Mouse (Mus musculus) hindbrain, embryonic 12.5 days (tissue): ENCODE measurements at regions not wholly inside any gene's neighbourhood (a gene's known extent, or its start where the extent isn't known, plus 50 kb on each side); places are given as distances from the start of the nearest gene placed in this dataset.

Experiments used
- ATAC-seq: fragments of 200-750 bp; cut with Nextera tagmentation; 2 replicates; pipeline ENCODE4 v1.8.0; 2017; ENCODE audit warnings: moderate TSS enrichment; ENCODE audit not compliant: low FRiP score
- H3K27ac ChIP-seq: fragments of 300-500 bp; sonication (generic); 2 replicates; pipeline ENCODE4 v1.5.1; 2016; ENCODE audit warnings: mild to moderate bottlenecking
- H3K27me3 ChIP-seq: fragments of 300-500 bp; sonication (generic); 2 replicates; pipeline ENCODE4 v1.6.1; 2016; ENCODE audit warnings: mild to moderate bottlenecking
- H3K36me3 ChIP-seq: fragments of 300-500 bp; sonication (generic); 2 replicates; pipeline ENCODE4 v1.6.1; 2016; ENCODE audit warnings: mild to moderate bottlenecking
- H3K4me1 ChIP-seq: fragments of 300-500 bp; sonication (generic); 2 replicates; pipeline ENCODE4 v1.6.1; 2016
- H3K4me2 ChIP-seq: fragments of 300-500 bp; sonication (generic); replicated peaks from 2 replicates; pipeline ENCODE4 v1.6.1; 2016; ENCODE audit warnings: mild to moderate bottlenecking
- H3K4me3 ChIP-seq: fragments of 300-500 bp; sonication (generic); 2 replicates; pipeline ENCODE4 v1.5.1; 2016; ENCODE audit warnings: mild to moderate bottlenecking
- H3K9ac ChIP-seq: fragments of 300-500 bp; sonication (generic); 2 replicates; pipeline ENCODE4 v1.6.1; 2016; ENCODE audit warnings: mild to moderate bottlenecking, moderate library complexity
- H3K9me3 ChIP-seq: fragments of 300-500 bp; sonication (generic); replicated peaks from 2 replicates; pipeline ENCODE4 v1.6.1; 2016; ENCODE audit warnings: mild to moderate bottlenecking
- WGBS: fragments of 180-500 bp; shearing (Covaris S2); methylation state at CpG from one replicate; pipeline ENCODE4 v1.1.7; 2016; 5-methylcytosine and 5-hydroxymethylcytosine counted together

DNA sequence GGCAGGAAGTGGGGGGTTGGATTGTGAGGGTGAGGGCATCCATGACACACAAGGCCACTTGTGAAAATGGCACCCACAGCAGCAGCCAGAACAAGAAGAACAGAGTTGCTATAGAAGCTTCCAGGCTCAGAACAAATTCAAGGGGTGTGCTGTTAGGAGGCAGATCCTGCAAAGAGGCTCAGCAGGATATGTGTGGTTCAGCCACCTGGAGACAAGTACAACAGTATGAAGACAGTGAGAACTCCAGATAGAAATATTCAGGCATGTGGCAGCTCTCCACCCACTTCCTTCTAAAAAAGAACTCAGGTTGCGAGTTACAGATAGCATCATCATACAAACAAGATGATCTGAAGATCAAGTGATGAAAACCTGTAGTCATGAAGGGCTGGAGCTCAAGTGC is 544.9 kb upstream of the Tnp1 start:
- H3K4me3 ChIP-seq = no peak overlapping the region
- no peak overlapping the region for H3K27ac ChIP-seq
- H3K9me3 ChIP-seq = 0 out of 2 replicates have a peak, but pooled peaks cover 3% of the 10 kb centered on the region
- WGBS = 86% methylated on average over 1 of the region's 1 CpGs
- no peak for ATAC-seq
- no peaks in the 10 kb centered on the region for H3K36me3 ChIP-seq
- no peaks in the 10 kb centered on the region for H3K4me1 ChIP-seq
- no peak overlapping the region for H3K4me2 ChIP-seq
- H3K27me3 ChIP-seq = no peaks in the 10 kb centered on the region
- no peak overlapping the region for H3K9ac ChIP-seq

DNA sequence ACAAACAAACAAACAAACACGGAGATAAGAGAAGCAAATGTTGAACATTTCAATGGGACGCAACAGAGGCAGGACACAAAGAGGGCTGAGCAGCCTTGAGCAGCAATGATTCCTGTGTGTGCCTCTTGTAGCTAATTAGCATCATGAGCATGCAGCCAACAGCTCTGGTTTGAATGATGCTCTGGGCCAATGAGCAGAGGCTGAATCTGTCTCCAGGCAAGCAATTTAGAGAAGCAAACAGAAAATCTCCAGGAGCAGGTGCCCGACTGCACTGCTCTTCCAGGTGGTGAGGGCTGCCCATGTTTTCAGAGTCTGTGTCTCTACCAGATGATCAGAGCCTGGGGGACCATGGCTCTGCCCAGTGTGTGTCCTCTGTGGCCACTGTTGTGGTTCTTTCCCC is 532.2 kb upstream of the Tnp1 start:
- H3K9ac ChIP-seq = no peak overlapping the region
- WGBS = 75% methylated on average over 3 of the region's 3 CpGs

DNA sequence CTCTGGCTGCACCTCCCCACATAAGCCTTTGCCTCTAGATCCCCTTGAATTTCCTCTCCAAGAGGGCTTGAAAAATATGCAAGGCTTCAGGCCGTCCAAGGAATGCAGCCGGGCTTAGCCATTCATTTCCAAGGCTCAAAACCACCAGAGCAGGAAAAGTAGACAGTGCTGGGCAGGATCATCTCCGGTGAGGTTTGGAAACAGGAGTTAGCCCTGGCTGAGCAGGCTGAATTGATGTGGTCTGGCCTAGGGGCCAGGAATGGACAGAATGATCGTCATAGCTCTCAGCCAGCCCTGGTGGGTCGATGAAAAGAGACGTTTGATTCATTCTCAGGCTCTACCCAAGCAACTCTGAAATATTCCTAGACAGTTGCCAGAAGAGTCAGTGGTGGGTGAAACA is 529.7 kb upstream of the Tnp1 start:
- H3K27me3 ChIP-seq = no peaks in the 10 kb centered on the region
- H3K9ac ChIP-seq = no peak overlapping the region
- 66% methylated on average over 6 of the region's 6 CpGs for WGBS
- no peak overlapping the region for H3K27ac ChIP-seq
- no peaks in the 10 kb centered on the region for H3K9me3 ChIP-seq
- no peak overlapping the region for H3K4me3 ChIP-seq
- no peaks in the 10 kb centered on the region for H3K36me3 ChIP-seq
- peaks cover 4% of the 10 kb centered on the region; the same call in 1 of the 2 replicates for H3K4me1 ChIP-seq
- H3K4me2 ChIP-seq = no peak overlapping the region
- ATAC-seq = no peak

More for the DNA sequence above, 532.2 kb upstream of the Tnp1 start:
- H3K9me3 ChIP-seq = no peaks in the 10 kb centered on the region
- H3K4me3 ChIP-seq = no peak overlapping the region
- no peak overlapping the region for H3K4me2 ChIP-seq
- H3K27ac ChIP-seq = no peak overlapping the region
- H3K4me1 ChIP-seq = peaks cover 4% of the 10 kb centered on the region; the same call in 1 of the 2 replicates
- ATAC-seq = no peak
- no peaks in the 10 kb centered on the region for H3K36me3 ChIP-seq
- no peaks in the 10 kb centered on the region for H3K27me3 ChIP-seq

GRCm38 (mm10) chr1:73541371-73541770 is 525.7 kb upstream of the Tnp1 start:
- no peak for ATAC-seq
- H3K9me3 ChIP-seq = no peaks in the 10 kb centered on the region
- H3K36me3 ChIP-seq = no peaks in the 10 kb centered on the region
- no peak overlapping the region for H3K4me3 ChIP-seq
- 42% methylated on average over 5 of the region's 5 CpGs for WGBS
- H3K27ac ChIP-seq = no peak overlapping the region
- H3K4me1 ChIP-seq = peaks cover 4% of the 10 kb centered on the region; the same call in 1 of the 2 replicates
- H3K9ac ChIP-seq = no peak overlapping the region
- no peaks in the 10 kb centered on the region for H3K27me3 ChIP-seq
- no peak overlapping the region for H3K4me2 ChIP-seq

DNA sequence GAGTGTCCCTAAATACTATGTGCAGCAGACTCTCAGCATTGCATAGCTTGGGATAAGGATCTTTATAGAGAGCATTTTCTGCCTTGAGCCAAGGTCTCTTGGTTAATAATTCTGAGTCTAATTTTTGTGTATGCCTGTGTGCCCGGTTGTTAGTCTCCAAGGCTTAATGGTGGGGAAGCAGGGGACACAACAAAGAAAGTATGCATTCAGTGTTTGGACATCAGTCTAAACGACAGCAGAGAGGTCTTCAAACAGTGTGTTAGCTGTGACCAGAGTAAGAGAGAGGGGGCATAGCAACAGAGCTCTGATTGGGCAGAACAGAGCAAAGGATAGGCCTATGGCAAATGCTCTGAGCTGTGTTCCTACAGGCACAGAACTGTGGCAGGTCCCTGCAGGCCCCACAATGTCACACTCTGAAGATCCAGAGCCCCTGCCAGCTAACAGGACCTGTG is 522.7 kb upstream of the Tnp1 start:
- ATAC-seq = peak; percentile 76
- H3K4me1 ChIP-seq = peaks cover 4% of the 10 kb centered on the region; the same call in 1 of the 2 replicates
- 37% methylated on average over 2 of the region's 2 CpGs for WGBS
- H3K27ac ChIP-seq = no peak overlapping the region
- H3K9ac ChIP-seq = no peak overlapping the region
- H3K27me3 ChIP-seq = no peaks in the 10 kb centered on the region
- no peaks in the 10 kb centered on the region for H3K36me3 ChIP-seq
- no peak overlapping the region for H3K4me2 ChIP-seq
- H3K4me3 ChIP-seq = no peak overlapping the region
- H3K9me3 ChIP-seq = no peaks in the 10 kb centered on the region

- 84% methylated on average over 4 of the region's 4 CpGs for whole genome bisulfite sequencing
- no peak overlapping the region for H3K9ac ChIP-seq
- H3K4me1 ChIP-seq = peaks cover 4% of the 10 kb centered on the region; the same call in 1 of the 2 replicates
- H3K4me2 ChIP-seq = no peak overlapping the region
- H3K4me3 ChIP-seq = no peak overlapping the region
- no peak overlapping the region for H3K27ac ChIP-seq
- no peaks in the 10 kb centered on the region for H3K27me3 ChIP-seq
- H3K9me3 ChIP-seq = no peaks in the 10 kb centered on the region
- ATAC-seq = no peak
- H3K36me3 ChIP-seq = no peaks in the 10 kb centered on the region
Observed at GRCm38 (mm10) chr1:73535726-73536265, 520.1 kb upstream of the Tnp1 start.

DNA sequence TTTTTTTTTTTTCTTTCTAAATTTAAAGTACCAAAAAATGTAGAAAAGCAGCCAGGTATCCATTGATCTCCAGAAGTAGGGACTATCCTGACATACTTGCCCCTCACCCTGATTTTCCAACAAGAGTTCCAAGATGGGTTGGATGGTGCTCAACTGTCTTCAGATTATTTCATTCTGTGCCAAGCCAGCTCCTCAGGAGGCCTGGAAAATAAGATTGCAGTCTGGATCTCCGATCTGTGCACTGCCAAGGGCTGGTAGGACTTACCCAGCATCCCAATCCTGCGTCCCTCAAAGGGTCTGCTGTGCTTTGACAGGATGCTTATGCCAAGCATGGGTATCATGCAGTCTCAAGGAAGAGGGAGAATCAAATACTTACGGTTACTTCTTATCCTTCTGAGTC is 517.8 kb upstream of the Tnp1 start:
- 89% methylated on average over 3 of the region's 3 CpGs for WGBS
- ATAC-seq = no peak
- Histone ChIP-seq H3K4me3 (no peak overlapping the region), H3K27ac (no peak overlapping the region), H3K36me3 (no peaks in the 10 kb centered on the region), H3K4me2 (no peak overlapping the region), H3K9ac (no peak overlapping the region), H3K9me3 (no peaks in the 10 kb centered on the region), H3K27me3 (no peaks in the 10 kb centered on the region), H3K4me1 (peaks cover 7% of the 10 kb centered on the region)

GRCm38 (mm10) chr1:73532316-73532715 is 516.6 kb upstream of the Tnp1 start:
- Histone ChIP-seq H3K27ac (no peak overlapping the region), H3K36me3 (no peaks in the 10 kb centered on the region), H3K4me1 (peaks cover 6% of the 10 kb centered on the region; the same call in 1 of the 2 replicates), H3K4me3 (no peak overlapping the region), H3K27me3 (no peaks in the 10 kb centered on the region), H3K9ac (no peak overlapping the region), H3K4me2 (no peak overlapping the region), H3K9me3 (no peaks in the 10 kb centered on the region)
- no peak for ATAC-seq
- 91% methylated on average over 4 of the region's 4 CpGs for WGBS

GRCm38 (mm10) chr1:73531831-73532230 is 516.1 kb upstream of the Tnp1 start:
- Histone ChIP-seq H3K27me3 (no peaks in the 10 kb centered on the region), H3K9me3 (no peaks in the 10 kb centered on the region), H3K4me2 (no peak overlapping the region), H3K4me3 (no peak overlapping the region), H3K36me3 (no peaks in the 10 kb centered on the region), H3K4me1 (peaks cover 6% of the 10 kb centered on the region; the same call in 1 of the 2 replicates), H3K27ac (no peak overlapping the region), H3K9ac (no peak overlapping the region)
- no peak for ATAC-seq
- 79% methylated on average over 3 of the region's 3 CpGs for WGBS

DNA sequence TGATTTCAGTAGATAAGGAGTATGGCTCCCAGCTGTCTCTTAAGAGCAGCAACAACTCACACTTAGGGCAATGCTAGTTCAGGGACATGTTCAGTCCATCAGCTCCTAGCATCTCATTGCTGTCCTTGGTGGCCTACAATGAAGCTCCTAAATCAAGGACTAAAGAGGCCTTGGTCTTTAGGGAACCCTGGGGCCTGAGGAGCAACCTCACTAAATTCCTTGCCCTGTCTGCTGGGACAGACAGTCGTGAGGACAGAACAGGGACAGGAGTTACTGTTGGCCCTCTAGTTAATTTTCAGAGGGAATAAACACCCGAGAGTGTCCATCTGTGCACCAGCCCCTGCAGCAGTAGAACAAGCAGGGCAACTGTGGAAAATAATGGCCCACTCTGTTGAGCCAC is 514.6 kb upstream of the Tnp1 start:
- H3K4me2 ChIP-seq = no peak overlapping the region
- no peak for ATAC-seq
- WGBS = 27% methylated on average over 2 of the region's 2 CpGs
- H3K4me3 ChIP-seq = no peak overlapping the region
- H3K27ac ChIP-seq = no peak overlapping the region
- H3K9me3 ChIP-seq = no peaks in the 10 kb centered on the region
- no peak overlapping the region for H3K9ac ChIP-seq
- no peaks in the 10 kb centered on the region for H3K36me3 ChIP-seq
- H3K27me3 ChIP-seq = no peaks in the 10 kb centered on the region
- peaks cover 6% of the 10 kb centered on the region; the same call in 1 of the 2 replicates for H3K4me1 ChIP-seq

GRCm38 (mm10) chr1:73528623-73529022 is 512.9 kb upstream of the Tnp1 start:
- WGBS = 84% methylated on average over 1 of the region's 1 CpGs

DNA sequence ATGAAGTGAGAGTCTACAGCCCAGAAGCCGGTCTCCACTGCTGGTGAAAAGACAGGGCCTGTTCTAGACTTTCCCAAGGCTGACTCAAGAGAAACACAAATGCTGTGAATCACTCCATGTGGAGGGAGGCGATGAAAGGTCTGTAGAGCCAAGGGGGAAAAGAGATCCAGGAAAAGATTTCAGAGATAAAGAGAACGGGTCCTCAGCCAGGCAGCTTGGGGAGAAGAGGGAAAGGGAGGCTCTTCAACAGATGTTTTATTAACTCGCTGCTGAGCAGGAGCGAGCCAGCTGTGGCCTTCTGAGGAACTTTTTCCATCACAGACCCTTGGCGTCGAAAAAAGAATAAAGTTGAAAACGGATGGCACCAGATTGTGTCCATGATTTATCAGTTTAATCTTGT is 500.7 kb upstream of the Tnp1 start:
- H3K4me1 ChIP-seq = peaks cover 5% of the 10 kb centered on the region; the same call in 1 of the 2 replicates
- H3K9ac ChIP-seq = no peak overlapping the region
- 86% methylated on average over 8 of the region's 8 CpGs for WGBS
- H3K9me3 ChIP-seq = no peaks in the 10 kb centered on the region
- no peak overlapping the region for H3K4me2 ChIP-seq
- H3K36me3 ChIP-seq = no peaks in the 10 kb centered on the region
- no peak overlapping the region for H3K4me3 ChIP-seq
- H3K27ac ChIP-seq = no peak overlapping the region
- ATAC-seq = no peak
- H3K27me3 ChIP-seq = no peaks in the 10 kb centered on the region

More at GRCm38 (mm10) chr1:73528623-73529022, 512.9 kb upstream of the Tnp1 start:
- peaks cover 6% of the 10 kb centered on the region; the same call in 1 of the 2 replicates for H3K4me1 ChIP-seq
- no peak for ATAC-seq
- no peak overlapping the region for H3K9ac ChIP-seq
- no peak overlapping the region for H3K27ac ChIP-seq
- H3K9me3 ChIP-seq = no peaks in the 10 kb centered on the region
- H3K27me3 ChIP-seq = no peaks in the 10 kb centered on the region
- H3K4me2 ChIP-seq = no peak overlapping the region
- H3K4me3 ChIP-seq = no peak overlapping the region
- H3K36me3 ChIP-seq = no peaks in the 10 kb centered on the region

- H3K9ac ChIP-seq = no peak overlapping the region
- H3K36me3 ChIP-seq = no peaks in the 10 kb centered on the region
- H3K4me3 ChIP-seq = no peak overlapping the region
- H3K27me3 ChIP-seq = no peaks in the 10 kb centered on the region
- no peaks in the 10 kb centered on the region for H3K9me3 ChIP-seq
- no peak overlapping the region for H3K4me2 ChIP-seq
- no peak overlapping the region for H3K27ac ChIP-seq
- WGBS = 92% methylated on average over 5 of the region's 5 CpGs
- peaks cover 5% of the 10 kb centered on the region; the same call in 1 of the 2 replicates for H3K4me1 ChIP-seq
- ATAC-seq = no peak
Observed at GRCm38 (mm10) chr1:73515781-73516180, 500.1 kb upstream of the Tnp1 start.
